Mouse (Mus musculus) ES-E14 (cell line): ENCODE results near the gene Cpsf6.

Experiments
- HCFC1 ChIP-seq: IDR thresholded peaks from 2 replicates; pipeline ENCODE4 v1.6.1; 2012; ENCODE audit warnings: low read length, inconsistent platforms, borderline replicate concordance; ENCODE audit not compliant: insufficient read depth
- MAFK ChIP-seq: IDR thresholded peaks from 2 replicates; pipeline ENCODE4 v1.6.1; 2014; ENCODE audit warnings: mild to moderate bottlenecking, low read depth, low read length, inconsistent platforms; ENCODE audit not compliant: insufficient read depth
- ZC3H11A ChIP-seq: IDR thresholded peaks from 2 replicates; pipeline ENCODE4 v1.6.1; 2012; ENCODE audit warnings: low read depth, mild to moderate bottlenecking, inconsistent platforms, low read length, borderline replicate concordance
- ZNF384 ChIP-seq: IDR thresholded peaks from 2 replicates; pipeline ENCODE4 v1.6.1; 2012; ENCODE audit warnings: low read depth, low read length, inconsistent platforms

GRCm38 (mm10) chr10:117396386-117397048 is 16.7 kb upstream of the Cpsf6 start:
- no peak for TF ChIP-seq ZNF384
- TF ChIP-seq ZC3H11A, result no peak
- no peak for TF ChIP-seq MAFK
- TF ChIP-seq HCFC1, result no peak
